Mouse (Mus musculus) midbrain, embryonic 13.5 days (tissue): ENCODE measurements at regions not wholly inside any gene's neighbourhood (a gene's known extent, or its start where the extent isn't known, plus 50 kb on each side); places are given as distances from the start of the nearest gene placed in this dataset.

Experiments used
- ATAC-seq: fragments of 200-750 bp; cut with Nextera tagmentation; 2 replicates; pipeline ENCODE4 v1.8.0; 2017; ENCODE audit warnings: mild to moderate bottlenecking, moderate TSS enrichment, moderate library complexity
- H3K27ac ChIP-seq: fragments of 300-500 bp; sonication (generic); 2 replicates; pipeline ENCODE4 v1.5.1; 2015; ENCODE audit warnings: inconsistent platforms, mild to moderate bottlenecking, moderate library complexity
- H3K27me3 ChIP-seq: fragments of 300-500 bp; sonication (generic); 2 replicates; pipeline ENCODE4 v1.6.1; 2015; ENCODE audit warnings: mild to moderate bottlenecking, inconsistent platforms
- H3K36me3 ChIP-seq: fragments of 300-500 bp; sonication (generic); 2 replicates; pipeline ENCODE4 v1.6.1; 2015; ENCODE audit warnings: mild to moderate bottlenecking, inconsistent platforms
- H3K4me1 ChIP-seq: fragments of 300-500 bp; sonication (generic); replicated peaks from 2 replicates; pipeline ENCODE4 v1.6.1; 2015; ENCODE audit warnings: inconsistent platforms
- H3K4me2 ChIP-seq: fragments of 300-500 bp; sonication (generic); replicated peaks from 2 replicates; pipeline ENCODE4 v1.6.1; 2015; ENCODE audit warnings: moderate library complexity, mild to moderate bottlenecking, inconsistent platforms
- H3K4me3 ChIP-seq: fragments of 300-500 bp; sonication (generic); replicated peaks from 2 replicates; pipeline ENCODE4 v1.5.1; 2015; ENCODE audit warnings: mild to moderate bottlenecking, inconsistent platforms
- H3K9ac ChIP-seq: fragments of 300-500 bp; sonication (generic); replicated peaks from 2 replicates; pipeline ENCODE4 v1.6.1; 2015; ENCODE audit warnings: mild to moderate bottlenecking, inconsistent platforms
- H3K9me3 ChIP-seq: fragments of 300-500 bp; sonication (generic); 2 replicates; pipeline ENCODE4 v1.6.1; 2016; ENCODE audit warnings: mild to moderate bottlenecking, inconsistent platforms
- WGBS: fragments of 180-500 bp; shearing (Covaris S2); methylation state at CpG from one replicate; pipeline ENCODE4 v1.1.7; 2015; 5-methylcytosine and 5-hydroxymethylcytosine counted together

- Histone ChIP-seq H3K27me3 (peaks cover 83% of the 10 kb centered on the region), H3K27ac (no peak overlapping the region), H3K9ac (no peak overlapping the region), H3K36me3 (no peaks in the 10 kb centered on the region), H3K4me3 (no peak overlapping the region), H3K4me2 (peak overlapping the region; percentile 31), H3K9me3 (no peaks in the 10 kb centered on the region), H3K4me1 (peaks cover 26% of the 10 kb centered on the region)
- WGBS = 4% methylated on average over 8 of the region's 8 CpGs
- ATAC-seq = peak; percentile 93
Measured at GRCm38 (mm10) chr19:14123348-14124113, 210.2 kb downstream of the Olfr1505 start.

- Histone ChIP-seq H3K4me3 (no peak overlapping the region), H3K4me1 (peaks cover 29% of the 10 kb centered on the region), H3K9ac (no peak overlapping the region), H3K27me3 (peaks cover 83% of the 10 kb centered on the region), H3K27ac (no peak overlapping the region), H3K4me2 (peak overlapping the region; percentile 31), H3K36me3 (no peaks in the 10 kb centered on the region), H3K9me3 (no peaks in the 10 kb centered on the region)
- ATAC-seq = peak; percentile 9; the same call in 1 of the 2 replicates
- 19% methylated on average over 5 of the region's 5 CpGs for WGBS
Measured at GRCm38 (mm10) chr19:14124250-14124827, 211.0 kb downstream of the Olfr1505 start.

GRCm38 (mm10) chr19:14124986-14125385 lies 211.7 kb downstream of the Olfr1505 start:
- H3K27ac ChIP-seq = no peak overlapping the region
- WGBS = 57% methylated on average over 5 of the region's 5 CpGs
- H3K4me1 ChIP-seq = peaks cover 29% of the 10 kb centered on the region
- H3K9me3 ChIP-seq = no peaks in the 10 kb centered on the region
- no peak overlapping the region for H3K4me2 ChIP-seq
- no peaks in the 10 kb centered on the region for H3K36me3 ChIP-seq
- no peak overlapping the region for H3K4me3 ChIP-seq
- no peak overlapping the region for H3K9ac ChIP-seq
- ATAC-seq = no peak
- H3K27me3 ChIP-seq = peaks cover 83% of the 10 kb centered on the region

- H3K9me3 ChIP-seq = no peaks in the 10 kb centered on the region
- H3K36me3 ChIP-seq = no peaks in the 10 kb centered on the region
- peaks cover 78% of the 10 kb centered on the region for H3K27me3 ChIP-seq
- H3K4me2 ChIP-seq = no peak overlapping the region
- H3K27ac ChIP-seq = no peak overlapping the region
- no peak overlapping the region for H3K4me3 ChIP-seq
- no peak overlapping the region for H3K9ac ChIP-seq
- ATAC-seq = no peak
- WGBS = 43% methylated on average over 8 of the region's 8 CpGs
- H3K4me1 ChIP-seq = peaks cover 19% of the 10 kb centered on the region
Measured at GRCm38 (mm10) chr19:14128397-14129209, 215.3 kb downstream of the Olfr1505 start.

GRCm38 (mm10) chr19:14161217-14161616 lies 247.9 kb downstream of the Olfr1505 start:
- Histone ChIP-seq H3K36me3 (no peaks in the 10 kb centered on the region), H3K4me3 (no peak overlapping the region), H3K27me3 (peaks cover 46% of the 10 kb centered on the region), H3K4me1 (peaks cover 8% of the 10 kb centered on the region; the same call in 1 of the 2 replicates), H3K4me2 (no peak overlapping the region), H3K27ac (no peak overlapping the region), H3K9ac (no peak overlapping the region), H3K9me3 (no peaks in the 10 kb centered on the region)
- 55% methylated on average over 3 of the region's 3 CpGs for WGBS
- no peak for ATAC-seq

- Histone ChIP-seq H3K27ac (no peak overlapping the region), H3K9ac (no peak overlapping the region), H3K4me1 (peaks cover 8% of the 10 kb centered on the region; the same call in 1 of the 2 replicates), H3K4me3 (no peak overlapping the region), H3K9me3 (no peaks in the 10 kb centered on the region), H3K36me3 (no peaks in the 10 kb centered on the region), H3K27me3 (peaks cover 52% of the 10 kb centered on the region), H3K4me2 (no peak overlapping the region)
- 30% methylated on average over 4 of the region's 4 CpGs for WGBS
- no peak for ATAC-seq
Measured at GRCm38 (mm10) chr19:14162773-14163172, 249.4 kb downstream of the Olfr1505 start.

- Histone ChIP-seq H3K4me1 (peaks cover 8% of the 10 kb centered on the region; the same call in 1 of the 2 replicates), H3K4me3 (no peak overlapping the region), H3K9me3 (no peaks in the 10 kb centered on the region), H3K27me3 (peaks cover 33% of the 10 kb centered on the region), H3K36me3 (no peaks in the 10 kb centered on the region), H3K27ac (no peak overlapping the region), H3K4me2 (no peak overlapping the region), H3K9ac (no peak overlapping the region)
- 37% methylated on average over 2 of the region's 2 CpGs for WGBS
- ATAC-seq = no peak
Measured at GRCm38 (mm10) chr19:14165775-14166174, 252.4 kb downstream of the Olfr1505 start.

- no peak for ATAC-seq
- Histone ChIP-seq H3K27me3 (peaks cover 10% of the 10 kb centered on the region), H3K4me3 (no peak overlapping the region), H3K9me3 (no peaks in the 10 kb centered on the region), H3K36me3 (no peaks in the 10 kb centered on the region), H3K27ac (no peak overlapping the region), H3K4me1 (no peaks in the 10 kb centered on the region), H3K9ac (no peak overlapping the region), H3K4me2 (no peak overlapping the region)
- 16% methylated on average over 4 of the region's 4 CpGs for WGBS
Measured at GRCm38 (mm10) chr19:14180244-14180643, 266.9 kb downstream of the Olfr1505 start.

- WGBS = 64% methylated on average over 3 of the region's 3 CpGs
- no peak for ATAC-seq
Measured at GRCm38 (mm10) chr19:14180956-14181355, 267.6 kb downstream of the Olfr1505 start.

GRCm38 (mm10) chr19:14181661-14182415 lies 268.5 kb downstream of the Olfr1505 start:
- Histone ChIP-seq H3K9me3 (no peaks in the 10 kb centered on the region), H3K4me1 (no peaks in the 10 kb centered on the region), H3K27me3 (peaks cover 8% of the 10 kb centered on the region), H3K36me3 (no peaks in the 10 kb centered on the region), H3K4me2 (no peak overlapping the region), H3K4me3 (no peak overlapping the region), H3K9ac (no peak overlapping the region), H3K27ac (no peak overlapping the region)
- 84% methylated on average over 6 of the region's 6 CpGs for WGBS
- ATAC-seq = no peak

More at GRCm38 (mm10) chr19:14180956-14181355, 267.6 kb downstream of the Olfr1505 start:
- Histone ChIP-seq H3K27ac (no peak overlapping the region), H3K4me1 (no peaks in the 10 kb centered on the region), H3K27me3 (peaks cover 10% of the 10 kb centered on the region), H3K4me3 (no peak overlapping the region), H3K36me3 (no peaks in the 10 kb centered on the region), H3K9me3 (no peaks in the 10 kb centered on the region), H3K9ac (no peak overlapping the region), H3K4me2 (no peak overlapping the region)

- ATAC-seq = no peak
- H3K27me3 ChIP-seq = no peaks in the 10 kb centered on the region
- WGBS = 88% methylated on average over 3 of the region's 3 CpGs
Measured at GRCm38 (mm10) chr19:14191820-14192219, 278.5 kb downstream of the Olfr1505 start.

More at GRCm38 (mm10) chr19:14191820-14192219, 278.5 kb downstream of the Olfr1505 start:
- Histone ChIP-seq H3K4me1 (no peaks in the 10 kb centered on the region), H3K9ac (no peak overlapping the region), H3K9me3 (no peaks in the 10 kb centered on the region), H3K4me2 (no peak overlapping the region), H3K27ac (no peak overlapping the region), H3K36me3 (no peaks in the 10 kb centered on the region), H3K4me3 (no peak overlapping the region)
